Mouse (Mus musculus) neural tube, embryonic 13.5 days (tissue): Measurements from ENCODE around the gene Gm20388. TPM values are rescaled to one million over a fixed set of nuclear protein-coding genes. Genes with fewer than 3 reads are reported as not detected.

Experiments used
- ATAC-seq: fragments of 200-750 bp; cut with Nextera tagmentation; 2 replicates; pipeline ENCODE4 v1.8.0; 2017; ENCODE audit warnings: low read depth, mild to moderate bottlenecking, moderate TSS enrichment, moderate library complexity
- H3K27ac ChIP-seq: fragments of 300-500 bp; sonication (generic); replicated peaks from 2 replicates; pipeline ENCODE4 v1.5.1; 2015; ENCODE audit warnings: moderate library complexity, mild to moderate bottlenecking, inconsistent platforms
- H3K27me3 ChIP-seq: fragments of 300-500 bp; sonication (generic); 2 replicates; pipeline ENCODE4 v1.6.1; 2015; ENCODE audit warnings: mild to moderate bottlenecking, inconsistent platforms
- H3K36me3 ChIP-seq: fragments of 300-500 bp; sonication (generic); 2 replicates; pipeline ENCODE4 v1.6.1; 2015; ENCODE audit warnings: mild to moderate bottlenecking, inconsistent platforms
- H3K4me1 ChIP-seq: fragments of 300-500 bp; sonication (generic); replicated peaks from 2 replicates; pipeline ENCODE4 v1.6.1; 2015; ENCODE audit warnings: inconsistent platforms
- H3K4me2 ChIP-seq: fragments of 300-500 bp; sonication (generic); 2 replicates; pipeline ENCODE4 v1.6.1; 2015; ENCODE audit warnings: inconsistent platforms, mild to moderate bottlenecking, moderate library complexity
- H3K4me3 ChIP-seq: fragments of 300-500 bp; sonication (generic); 2 replicates; pipeline ENCODE4 v1.5.1; 2015; ENCODE audit warnings: mild to moderate bottlenecking, inconsistent platforms
- H3K9ac ChIP-seq: fragments of 300-500 bp; sonication (generic); 2 replicates; pipeline ENCODE4 v1.6.1; 2015; ENCODE audit warnings: moderate library complexity, mild to moderate bottlenecking, inconsistent platforms
- H3K9me3 ChIP-seq: fragments of 300-500 bp; sonication (generic); 2 replicates; pipeline ENCODE4 v1.6.1; 2016; ENCODE audit warnings: inconsistent platforms
- WGBS: fragments of 180-500 bp; shearing (Covaris S2); methylation state at CpG from one replicate; pipeline ENCODE4 v1.1.7; 2015; 5-methylcytosine and 5-hydroxymethylcytosine counted together
- polyA plus RNA-seq: library from polyadenylated mRNA; unstranded; fragments of >200 nt; fragmentation: Nextera tagmentation; extraction: Ambion mirVana; gene quantifications from 2 replicates; pipeline ENCODE4 v1.2.1, GENCODE M21; 2015

Gene Gm20388
- polyA plus RNA-seq, 1 experiment from 2014 or later: 0.27 TPM

DNA sequence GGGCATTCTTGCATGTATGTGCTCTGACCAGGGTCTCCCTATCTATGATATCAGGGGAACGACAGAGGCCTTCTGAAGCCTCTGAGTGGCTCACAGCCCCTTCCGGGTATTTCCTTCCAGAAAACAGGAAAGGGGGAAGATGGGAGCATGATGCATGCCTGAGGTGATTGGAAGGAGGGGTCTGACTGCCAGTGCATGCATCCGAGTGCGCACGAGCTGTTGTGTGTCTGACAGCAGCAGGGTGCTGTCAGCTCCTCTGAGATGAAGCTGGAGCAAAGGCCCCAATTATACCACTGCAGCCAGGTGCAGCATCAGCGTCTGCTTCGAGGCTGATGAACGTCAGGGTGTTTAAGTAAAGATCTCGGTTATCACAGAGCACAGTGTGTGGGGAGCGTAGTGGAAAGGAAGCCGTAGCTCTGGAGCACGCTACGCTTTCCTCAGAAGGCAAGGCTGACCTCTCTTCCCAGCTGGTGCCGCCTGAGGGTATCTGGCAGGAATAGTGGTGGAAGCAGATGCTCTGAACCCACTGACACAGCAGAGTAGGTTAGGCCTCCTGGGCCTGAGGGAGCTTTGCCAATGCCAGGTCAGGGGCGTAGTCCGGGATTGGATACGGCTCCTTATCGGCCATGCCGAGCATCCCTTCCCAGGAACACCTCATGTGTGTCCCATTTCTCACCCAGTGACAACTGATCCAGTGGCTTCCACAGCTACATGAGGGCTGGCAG, 2683.3 kb downstream of the Gm20388 start:
- WGBS: 66% methylated on average over 19 of the region's 19 CpGs
- H3K4me3 ChIP-seq: no peak overlapping the region
- no peaks in the 10 kb centered on the region for H3K27me3 ChIP-seq
- peak; percentile 29; the same call in 1 of the 2 replicates for ATAC-seq
- H3K9me3 ChIP-seq: no peaks in the 10 kb centered on the region
- H3K4me1 ChIP-seq: peaks cover 16% of the 10 kb centered on the region; the same call in 1 of the 2 replicates
- H3K27ac ChIP-seq: peak overlapping the region; percentile 72
- H3K9ac ChIP-seq: 0 out of 2 replicates have a peak overlapping the region, but pooled peaks have one; percentile 23
- no peak overlapping the region for H3K4me2 ChIP-seq
- no peaks in the 10 kb centered on the region for H3K36me3 ChIP-seq

DNA sequence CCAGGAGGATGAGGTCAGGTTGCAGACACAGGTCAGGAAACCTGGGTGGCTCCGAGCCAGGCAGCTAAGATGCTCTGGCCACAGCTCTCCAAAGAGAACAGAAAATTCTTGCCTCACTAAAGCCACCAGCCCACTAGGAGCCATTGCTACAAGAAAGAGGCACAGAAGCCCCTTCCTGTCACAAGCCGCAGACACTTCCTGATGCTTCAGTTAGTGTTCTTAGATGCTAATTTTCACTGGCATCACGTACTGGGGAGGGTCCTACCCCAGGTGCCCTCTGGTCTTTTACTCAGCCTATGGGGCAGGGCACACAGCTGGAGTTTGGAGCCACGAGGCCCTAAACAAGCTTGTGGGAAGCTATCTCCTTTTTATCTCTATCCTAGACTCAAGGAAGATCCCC, 2685.4 kb downstream of the Gm20388 start:
- Histone ChIP-seq H3K27me3 (no peaks in the 10 kb centered on the region), H3K36me3 (no peaks in the 10 kb centered on the region), H3K9me3 (no peaks in the 10 kb centered on the region), H3K9ac (no peak overlapping the region), H3K4me2 (no peak overlapping the region), H3K4me1 (peaks cover 16% of the 10 kb centered on the region; the same call in 1 of the 2 replicates), H3K27ac (no peak overlapping the region), H3K4me3 (no peak overlapping the region)
- WGBS: 62% methylated on average over 4 of the region's 4 CpGs
- ATAC-seq: no peak

DNA sequence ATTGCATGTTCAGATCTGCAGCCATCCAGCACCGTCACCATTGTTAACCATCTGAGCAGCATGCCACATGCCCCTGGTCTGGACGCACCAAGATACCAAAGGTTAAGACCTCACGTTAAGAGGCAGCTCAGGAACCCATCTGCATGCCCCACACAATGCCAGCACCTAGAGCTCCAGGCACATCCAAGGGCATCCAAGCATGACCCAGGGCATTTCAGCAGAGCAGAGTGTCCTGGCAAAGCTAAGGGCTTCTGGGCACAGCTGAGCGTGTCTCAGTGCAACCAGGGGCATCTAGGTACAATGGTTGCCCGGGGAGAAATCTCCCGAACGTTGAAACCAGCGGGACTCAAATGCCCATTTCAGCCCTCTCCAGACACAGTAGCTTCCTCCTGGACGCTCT, 2690.0 kb downstream of the Gm20388 start:
- H3K36me3 ChIP-seq: no peaks in the 10 kb centered on the region
- 84% methylated on average over 9 of the region's 9 CpGs for WGBS
- H3K9me3 ChIP-seq: no peaks in the 10 kb centered on the region
- ATAC-seq: no peak
- H3K4me3 ChIP-seq: no peak overlapping the region
- no peaks in the 10 kb centered on the region for H3K4me1 ChIP-seq
- no peak overlapping the region for H3K4me2 ChIP-seq
- H3K27ac ChIP-seq: no peak overlapping the region
- no peaks in the 10 kb centered on the region for H3K27me3 ChIP-seq
- H3K9ac ChIP-seq: no peak overlapping the region

DNA sequence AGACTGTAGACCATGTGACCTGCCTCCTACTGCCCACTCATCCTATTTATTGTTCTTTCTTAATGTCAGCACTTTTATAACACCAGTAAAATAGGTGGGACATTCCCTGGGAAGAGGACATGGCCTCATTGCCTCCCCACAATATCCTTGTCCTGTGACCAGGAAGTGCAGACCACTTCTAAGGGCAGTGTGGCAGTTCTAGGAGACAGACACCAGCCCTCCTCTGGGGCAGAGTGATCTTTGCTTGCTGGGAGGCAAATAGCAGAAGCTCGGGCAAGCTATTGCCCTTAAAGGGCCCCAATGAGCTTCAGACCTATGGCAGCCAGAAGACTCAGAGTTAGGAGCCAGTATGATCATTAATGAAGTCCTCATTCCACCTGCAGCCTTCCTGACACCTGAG, 2694.0 kb downstream of the Gm20388 start:
- ATAC-seq: no peak
- Histone ChIP-seq H3K4me1 (no peaks in the 10 kb centered on the region), H3K4me3 (no peak overlapping the region), H3K27ac (no peak overlapping the region), H3K27me3 (no peaks in the 10 kb centered on the region), H3K9me3 (no peaks in the 10 kb centered on the region), H3K9ac (no peak overlapping the region), H3K4me2 (no peak overlapping the region), H3K36me3 (no peaks in the 10 kb centered on the region)
- WGBS: 41% methylated on average over 1 of the region's 1 CpGs

GRCm38 (mm10) chr8:122605367-122605766, 2694.7 kb downstream of the Gm20388 start:
- H3K4me1 ChIP-seq: peaks cover 3% of the 10 kb centered on the region
- H3K4me3 ChIP-seq: no peak overlapping the region
- 77% methylated on average over 4 of the region's 4 CpGs for WGBS
- H3K4me2 ChIP-seq: no peak overlapping the region
- no peaks in the 10 kb centered on the region for H3K9me3 ChIP-seq
- no peaks in the 10 kb centered on the region for H3K27me3 ChIP-seq
- no peak overlapping the region for H3K27ac ChIP-seq
- H3K9ac ChIP-seq: no peak overlapping the region
- H3K36me3 ChIP-seq: no peaks in the 10 kb centered on the region
- no peak for ATAC-seq

- H3K36me3 ChIP-seq: no peaks in the 10 kb centered on the region
- no peaks in the 10 kb centered on the region for H3K27me3 ChIP-seq
- H3K4me1 ChIP-seq: peaks cover 10% of the 10 kb centered on the region
- no peak overlapping the region for H3K4me3 ChIP-seq
- 85% methylated on average over 11 of the region's 12 CpGs for WGBS
- H3K9me3 ChIP-seq: no peaks in the 10 kb centered on the region
- ATAC-seq: no peak
- H3K9ac ChIP-seq: no peak overlapping the region
- no peak overlapping the region for H3K4me2 ChIP-seq
- H3K27ac ChIP-seq: no peak overlapping the region
Measured at GRCm38 (mm10) chr8:122606810-122607209, 2696.2 kb downstream of the Gm20388 start.

GRCm38 (mm10) chr8:122610209-122610608, 2699.6 kb downstream of the Gm20388 start:
- H3K4me3 ChIP-seq: peak overlapping the region; percentile 75; the same call in 1 of the 2 replicates
- H3K36me3 ChIP-seq: peaks cover 4% of the 10 kb centered on the region; the same call in 1 of the 2 replicates
- no peak for ATAC-seq
- H3K4me2 ChIP-seq: peak overlapping the region; percentile 94
- H3K9me3 ChIP-seq: no peaks in the 10 kb centered on the region
- no peaks in the 10 kb centered on the region for H3K27me3 ChIP-seq
- peak overlapping the region; percentile 81; the same call in 1 of the 2 replicates for H3K9ac ChIP-seq
- 65% methylated on average over 4 of the region's 4 CpGs for WGBS
- H3K4me1 ChIP-seq: peaks cover 23% of the 10 kb centered on the region
- 0 out of 2 replicates have a peak overlapping the region, but pooled peaks have one; percentile 38 for H3K27ac ChIP-seq

DNA sequence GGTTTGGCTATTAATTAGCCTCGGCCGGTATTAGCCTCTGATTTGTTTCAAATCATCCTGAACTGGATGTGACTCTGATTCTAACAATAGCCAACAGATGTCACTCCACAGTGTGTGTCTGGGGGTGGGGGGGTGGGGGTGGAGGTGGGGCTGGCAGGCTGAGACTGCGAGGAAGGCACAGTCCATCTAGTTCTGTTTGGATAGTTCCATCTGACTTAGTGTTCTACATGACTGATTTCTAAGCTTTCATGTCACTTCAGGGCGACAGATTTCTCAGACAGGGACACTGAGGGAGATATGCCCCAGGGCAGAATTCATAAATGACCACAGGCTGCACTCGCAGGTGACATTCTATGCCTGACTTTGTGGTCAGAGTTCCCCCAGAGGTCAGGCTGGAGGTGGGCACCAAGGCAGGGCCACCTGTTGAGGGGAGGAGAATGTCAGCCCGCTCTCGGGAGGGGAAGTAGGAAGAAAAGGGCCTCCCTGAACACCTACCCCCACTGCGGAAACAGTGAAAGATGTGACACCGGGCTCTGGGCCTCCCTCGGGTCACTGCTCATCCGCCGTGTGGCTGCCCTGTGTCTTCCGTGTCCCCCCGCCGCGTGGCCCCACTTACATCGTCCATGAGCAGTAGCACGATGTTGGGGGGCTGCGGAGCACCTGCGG, 2700.1 kb downstream of the Gm20388 start:
- Histone ChIP-seq H3K4me3 (peak overlapping the region; percentile 75), H3K4me2 (peak overlapping the region; percentile 94), H3K27ac (peak overlapping the region; percentile 89), H3K4me1 (peaks cover 23% of the 10 kb centered on the region), H3K9ac (peak overlapping the region; percentile 81), H3K9me3 (no peaks in the 10 kb centered on the region), H3K36me3 (peaks cover 6% of the 10 kb centered on the region; the same call in 1 of the 2 replicates), H3K27me3 (no peaks in the 10 kb centered on the region)
- ATAC-seq: peak; percentile 8; the same call in 1 of the 2 replicates
- WGBS: 2% methylated on average over 20 of the region's 20 CpGs

DNA sequence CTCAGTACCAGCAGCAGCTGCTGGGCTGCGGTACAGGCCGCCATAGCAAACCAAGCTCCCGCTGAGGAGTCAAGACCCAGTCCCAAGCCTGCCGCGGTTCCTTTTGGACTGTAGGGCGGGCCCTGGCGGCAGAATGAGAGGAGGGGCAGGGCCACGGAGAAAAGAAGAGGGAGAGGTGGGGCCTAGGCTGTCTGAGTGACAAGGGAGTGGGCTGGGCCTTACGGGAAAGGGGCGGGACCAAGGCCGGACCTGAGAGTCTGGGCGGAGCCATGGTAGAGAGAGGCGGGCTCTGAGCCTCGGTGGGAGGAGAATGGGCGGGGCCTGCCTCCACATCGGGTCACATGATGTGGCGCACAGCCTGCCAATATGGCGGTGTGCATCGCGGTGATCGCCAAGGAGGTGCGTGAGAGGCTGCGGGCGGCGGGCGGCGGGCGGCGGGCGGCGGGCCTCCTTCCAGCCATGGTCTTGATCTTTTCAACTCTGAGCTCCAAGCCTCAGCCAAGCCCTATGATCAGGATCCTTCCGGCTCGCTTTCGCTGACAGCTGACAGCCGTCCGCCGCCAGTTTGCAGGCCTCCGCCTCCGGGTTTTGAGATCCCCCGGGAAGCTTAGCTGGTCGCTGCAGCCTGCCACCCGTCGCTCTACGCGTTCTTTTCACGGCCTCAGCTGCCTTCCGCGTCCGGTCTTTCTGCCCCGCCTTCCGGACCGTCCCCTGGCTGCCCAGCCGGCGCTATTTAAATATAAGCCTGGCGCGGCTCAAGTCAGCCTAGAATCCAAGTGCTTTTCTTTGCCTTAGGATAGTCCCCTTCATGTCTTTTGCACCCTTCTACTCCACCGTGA, 2700.9 kb downstream of the Gm20388 start, which contains the start of the genes Galns and Trappc2l:
Galns (minus strand) TSS at position 169 of the 839 bp plus-strand sequence.
Trappc2l (plus strand) TSS at position 346 of the 839 bp plus-strand sequence.
- under 1% methylated on average over 57 of the region's 57 CpGs for WGBS
- Histone ChIP-seq H3K9ac (peak within 1 kb of the TSS; percentile 81), H3K27me3 (no peaks in the 10 kb centered on the region)

DNA sequence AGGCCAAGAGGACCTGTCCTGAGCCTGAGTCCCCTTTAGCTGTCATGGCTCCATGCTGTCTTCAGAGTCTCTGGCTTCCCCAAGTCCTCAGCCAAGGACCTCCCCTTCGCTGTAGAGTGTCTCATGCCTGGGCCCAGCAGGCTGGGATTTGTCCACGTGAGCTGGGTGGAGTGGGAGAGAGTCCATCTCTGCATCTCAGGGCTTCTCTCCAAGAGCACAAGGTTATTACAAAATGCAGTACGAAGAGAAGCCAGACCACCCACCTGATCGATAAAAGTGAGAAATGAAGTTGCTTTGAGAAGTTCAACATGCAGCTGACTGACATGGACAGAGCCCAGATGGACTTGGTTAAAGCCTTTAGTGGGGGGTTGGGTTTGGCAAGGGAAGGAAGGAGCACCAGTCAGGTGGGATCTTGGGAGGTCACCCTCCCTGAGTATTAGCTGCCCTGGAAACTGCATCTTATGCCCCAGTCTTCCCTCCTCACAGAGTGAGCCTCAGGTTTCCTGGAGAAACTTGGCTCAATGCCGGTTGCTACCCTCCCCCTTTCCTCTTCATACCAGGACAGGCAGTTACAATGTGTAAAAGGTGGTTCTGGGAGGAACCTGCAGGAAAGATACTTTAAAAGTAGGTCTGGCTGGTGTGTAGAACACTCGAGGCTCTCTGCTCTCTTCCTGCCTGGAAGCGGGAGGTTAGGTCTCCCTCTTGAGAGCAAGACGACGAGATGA, 2705.7 kb downstream of the Gm20388 start:
- no peaks in the 10 kb centered on the region for H3K27me3 ChIP-seq
- peaks cover 6% of the 10 kb centered on the region; the same call in 1 of the 2 replicates for H3K36me3 ChIP-seq
- H3K9ac ChIP-seq: 0 out of 2 replicates have a peak overlapping the region, but pooled peaks have one; percentile 23
- peaks cover 36% of the 10 kb centered on the region for H3K4me1 ChIP-seq
- WGBS: 76% methylated on average over 9 of the region's 9 CpGs
- no peak overlapping the region for H3K27ac ChIP-seq
- H3K9me3 ChIP-seq: no peaks in the 10 kb centered on the region
- ATAC-seq: no peak
- no peak overlapping the region for H3K4me2 ChIP-seq
- H3K4me3 ChIP-seq: no peak overlapping the region

More for the DNA sequence above, 2700.9 kb downstream of the Gm20388 start, which contains the start of the genes Galns and Trappc2l:
- ATAC-seq: peak; percentile 97
- Histone ChIP-seq H3K9me3 (no peaks in the 10 kb centered on the region), H3K4me1 (peaks cover 23% of the 10 kb centered on the region), H3K4me2 (peak within 1 kb of the TSS; percentile 94), H3K27ac (peak within 1 kb of the TSS; percentile 89), H3K4me3 (peak within 1 kb of the TSS; percentile 75), H3K36me3 (peaks cover 6% of the 10 kb centered on the region; the same call in 1 of the 2 replicates)
